Mouse (Mus musculus) CH12.LX (cell line): ENCODE measurements around the gene Rcan2.

Experiments
- CTCF ChIP-seq, 2 experiments: IDR thresholded peaks in 1 of 2; conservative IDR thresholded peaks in 1 of 2; 2 replicates each; pipeline ENCODE4 v1.5.1; 2011 to 2012; ENCODE audit warnings: low read depth in 2 of 2, low read length in 2 of 2, improper control_type of control experiment in 1 of 2, inconsistent platforms in 1 of 2, mild to moderate bottlenecking in 1 of 2, moderate library complexity in 1 of 2
- E2F4 ChIP-seq: IDR thresholded peaks from 2 replicates; pipeline ENCODE4 v1.6.1; 2011; ENCODE audit warnings: low read depth, low read length, improper control_type of control experiment; ENCODE audit not compliant: insufficient replicate concordance
- MAX ChIP-seq: IDR thresholded peaks from 2 replicates; pipeline ENCODE4 v1.6.1; 2011; ENCODE audit warnings: low read length, improper control_type of control experiment
- PAX5 ChIP-seq: IDR thresholded peaks from 2 replicates; pipeline ENCODE4 v1.6.1; 2012; ENCODE audit warnings: low read length, inconsistent platforms, mixed read lengths
- USF2 ChIP-seq: conservative IDR thresholded peaks from 2 replicates; pipeline ENCODE4 v1.6.1; 2011; ENCODE audit warnings: low read depth, low read length, improper control_type of control experiment
- ZMIZ1 ChIP-seq: IDR thresholded peaks from 2 replicates; pipeline ENCODE4 v1.6.1; 2012; ENCODE audit warnings: low read depth, mild to moderate bottlenecking, inconsistent platforms, low read length, improper control_type of control experiment

- TF ChIP-seq USF2 (no peak), E2F4 (no peak), CTCF (conservative IDR thresholded peaks at IDR 0.05 in 1 of 2, IDR thresholded peaks at IDR 0.05 in 1 of 2; ENCODE audit: low read depth in 2 of 2, low read length in 2 of 2) (no peak), MAX (no peak), ZMIZ1 (no peak), PAX5 (no peak)
These were observed 39.1 kb downstream of the Rcan2 start for GRCm38 (mm10) chr17:43840208-43840607.
